Mouse (Mus musculus) bone marrow macrophage, adult 2 months (primary cell): ENCODE results near the gene Ccdc77.

Experiments used
- CTCF ChIP-seq: IDR thresholded peaks from 2 replicates; pipeline ENCODE4 v1.5.1; 2012; ENCODE audit warnings: low read depth, mild to moderate bottlenecking, low read length, moderate library complexity
- POLR2A ChIP-seq: IDR thresholded peaks from 2 replicates; pipeline ENCODE4 v1.6.1; 2012; ENCODE audit warnings: mild to moderate bottlenecking, low read depth, low read length, borderline replicate concordance

DNA sequence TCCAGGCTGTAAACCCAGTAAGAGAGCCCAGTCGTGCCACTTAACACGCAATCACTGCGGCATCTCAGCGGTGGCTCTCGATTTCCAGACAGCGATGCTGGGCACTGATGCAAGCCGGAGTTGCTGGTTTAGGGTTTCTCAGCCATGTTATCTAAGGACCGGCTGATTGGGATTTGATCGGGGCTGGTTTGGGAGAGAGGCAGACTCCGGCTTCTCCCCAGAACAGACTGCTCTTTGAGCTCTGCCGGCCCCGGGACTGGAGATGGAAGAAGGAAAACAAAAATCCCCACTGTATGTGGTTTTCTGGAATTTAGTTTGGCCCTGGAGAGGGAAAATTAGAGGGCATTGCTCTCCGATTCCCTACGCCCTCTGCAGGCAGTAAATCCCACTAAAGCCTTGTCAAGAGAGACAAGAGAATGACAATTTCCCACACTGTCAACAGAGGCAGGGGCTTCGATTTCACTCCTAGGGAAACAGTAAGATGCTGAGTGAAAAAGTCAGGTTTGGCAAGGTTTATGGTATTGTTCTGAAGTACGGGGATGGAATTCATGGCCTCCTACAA is 61.3 kb downstream of the Ccdc77 start:
- TF ChIP-seq CTCF, result no peak
- TF ChIP-seq POLR2A, result no peak
